Mouse (Mus musculus) common myeloid progenitor, adult 5-6 weeks (primary cell): ENCODE data around the gene Ccl11. TPM values are rescaled to one million over a fixed set of nuclear protein-coding genes. Genes with fewer than 3 reads are reported as not detected.

Source experiments
- total RNA-seq: library from RNA; stranded (forward); fragments of 200-1000, 187-1606 nt; gene quantifications from 2 replicates; pipeline ENCODE4 v1.2.3, GENCODE M21; 2017

Ccl11 gene
- total RNA-seq, 1 experiment from 2014 or later, result not detected

Other genes with a start within 250 kb of the Ccl11 start
- gene 5530401A14Rik, start 197.2 kb upstream of the Ccl11 start, total RNA-seq, result not detected in 2 replicates
- gene Asic2, start 89.4 kb upstream of the Ccl11 start, total RNA-seq, result not detected in 2 replicates
- 2.1 TPM in 1 of 2 replicates, not detected in the other for gene Ccl2, start 22.3 kb upstream of the Ccl11 start, total RNA-seq
- gene Gm17268, start 19.3 kb upstream of the Ccl11 start, total RNA-seq, result not detected in 2 replicates
- not detected in 2 replicates for gene Ccl7, start 12.1 kb upstream of the Ccl11 start, total RNA-seq
- not detected in 2 replicates for gene Ccl12, start 44.0 kb downstream of the Ccl11 start, total RNA-seq
- gene Ccl8, start 57.4 kb downstream of the Ccl11 start, total RNA-seq, result not detected in 2 replicates
- gene Ccl1, start 247.9 kb downstream of the Ccl11 start, total RNA-seq, result not detected in 2 replicates